Mouse (Mus musculus) forebrain, embryonic 12.5 days (tissue): ENCODE results near the gene Sap18b. TPM values are rescaled to one million over a fixed set of nuclear protein-coding genes. Genes with fewer than 3 reads are reported as not detected.
"Not testable (repeated sequence)": the region's sequence is repeated elsewhere in the genome, so short reads cannot be mapped to it uniquely, and the experiment has no call there.

ENCODE experiments used
- ATAC-seq: fragments of 200-750 bp; cut with Nextera tagmentation; 2 replicates; pipeline ENCODE4 v1.8.0; 2017; ENCODE audit warnings: moderate TSS enrichment; ENCODE audit not compliant: low FRiP score
- H3K27ac ChIP-seq: fragments of 300-500 bp; sonication (generic); 2 replicates; pipeline ENCODE4 v1.5.1; 2016; ENCODE audit warnings: mild to moderate bottlenecking
- H3K27me3 ChIP-seq: fragments of 300-500 bp; sonication (generic); 2 replicates; pipeline ENCODE4 v1.6.1; 2016; ENCODE audit warnings: mild to moderate bottlenecking
- H3K36me3 ChIP-seq: fragments of 300-500 bp; sonication (generic); replicated peaks from 2 replicates; pipeline ENCODE4 v1.6.1; 2016; ENCODE audit warnings: mild to moderate bottlenecking
- H3K4me1 ChIP-seq: fragments of 300-500 bp; sonication (generic); 2 replicates; pipeline ENCODE4 v1.6.1; 2016
- H3K4me2 ChIP-seq: fragments of 300-500 bp; sonication (generic); 2 replicates; pipeline ENCODE4 v1.6.1; 2016; ENCODE audit warnings: mild to moderate bottlenecking, moderate library complexity
- H3K4me3 ChIP-seq: fragments of 300-500 bp; sonication (generic); replicated peaks from 2 replicates; pipeline ENCODE4 v1.5.1; 2016; ENCODE audit warnings: mild to moderate bottlenecking
- H3K9ac ChIP-seq: fragments of 300-500 bp; sonication (generic); 2 replicates; pipeline ENCODE4 v1.6.1; 2016; ENCODE audit warnings: mild to moderate bottlenecking
- H3K9me3 ChIP-seq: fragments of 300-500 bp; sonication (generic); 2 replicates; pipeline ENCODE4 v1.6.1; 2016
- WGBS: fragments of 180-500 bp; shearing (Covaris S2); methylation state at CpG from one replicate; pipeline ENCODE4 v1.1.7; 2016; 5-methylcytosine and 5-hydroxymethylcytosine counted together
- polyA plus RNA-seq: library from polyadenylated mRNA; unstranded; fragments of >200 nt; fragmentation: Nextera tagmentation; extraction: Ambion mirVana; gene quantifications from 2 replicates; pipeline ENCODE4 v1.2.1, GENCODE M21; 2016

Gene Sap18b
- polyA plus RNA-seq, 1 experiment from 2014 or later: 368 TPM

DNA sequence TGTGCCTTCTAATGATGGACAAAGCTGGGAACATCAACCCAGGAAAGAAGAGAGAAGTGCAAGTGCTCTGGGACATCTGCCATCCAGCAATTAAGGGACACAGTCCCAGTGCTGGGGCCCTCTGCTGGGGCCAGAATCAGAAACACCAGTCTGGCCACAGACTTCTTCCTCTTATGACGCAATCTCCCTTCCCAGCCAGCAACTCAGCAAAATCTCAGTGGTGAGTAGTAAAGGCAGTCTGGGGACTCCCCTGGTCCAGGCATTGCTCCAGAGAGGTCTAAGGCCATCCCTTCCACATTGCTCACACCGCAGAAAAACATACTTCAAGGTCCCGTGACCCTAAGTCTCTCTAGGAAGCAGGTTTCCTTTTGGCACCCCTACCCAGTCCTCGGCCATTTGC is 27.1 kb downstream of the Sap18b start:
- H3K36me3 ChIP-seq: peaks cover 6% of the 10 kb centered on the region; the same call in 1 of the 2 replicates
- no peak overlapping the region for H3K27ac ChIP-seq
- peak overlapping the region; percentile 66 for H3K4me3 ChIP-seq
- ATAC-seq: no peak
- H3K9ac ChIP-seq: no peak overlapping the region
- no peaks in the 10 kb centered on the region for H3K9me3 ChIP-seq
- WGBS: 89% methylated on average over 4 of the region's 4 CpGs
- H3K4me2 ChIP-seq: peak overlapping the region; percentile 83
- no peaks in the 10 kb centered on the region for H3K27me3 ChIP-seq
- peaks cover 11% of the 10 kb centered on the region for H3K4me1 ChIP-seq

DNA sequence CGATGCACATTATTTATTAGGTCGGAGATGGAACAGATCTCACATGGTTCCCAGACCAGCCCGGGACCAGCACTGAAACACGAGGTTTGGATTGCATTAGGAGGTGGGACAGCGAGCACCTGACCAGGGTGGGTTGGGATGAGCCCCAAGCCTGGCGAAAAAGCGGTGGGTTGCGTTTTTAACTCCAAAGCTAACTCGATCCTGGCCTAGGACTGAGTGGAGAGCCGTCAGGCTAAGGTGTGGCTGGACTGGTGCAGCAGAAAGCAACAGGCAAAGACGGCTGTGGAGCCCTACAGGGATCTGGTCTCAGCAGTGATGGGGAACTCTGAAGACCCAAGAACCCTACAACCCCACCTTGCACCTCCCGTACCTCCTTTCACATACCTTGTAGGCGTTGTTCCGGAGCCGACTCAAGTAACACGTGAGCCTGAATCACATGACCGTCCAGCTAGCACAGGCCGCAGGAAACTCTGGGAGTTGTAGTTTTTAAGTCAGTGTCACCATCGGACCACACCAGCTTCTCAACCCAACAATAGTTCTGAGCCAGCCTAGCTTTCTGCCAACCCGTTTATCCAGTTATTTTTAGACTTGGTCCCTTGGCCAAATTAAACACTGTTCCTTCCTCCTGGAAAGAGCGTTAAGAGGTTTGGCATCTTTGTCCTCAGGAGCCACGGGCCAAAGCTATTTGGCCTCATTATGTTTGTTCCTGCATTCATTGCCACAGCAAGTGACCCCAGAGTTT is 28.1 kb downstream of the Sap18b start, which contains the start of gene Slc38a7:
Gene Slc38a7, minus strand, starts transcription at position 438 of the 742 bp plus-strand sequence.
- H3K4me3 ChIP-seq: peak within 1 kb of the TSS; percentile 66
- peak within 1 kb of the TSS; percentile 68 for H3K9ac ChIP-seq
- no peaks in the 10 kb centered on the region for H3K27me3 ChIP-seq
- 11% methylated on average over 22 of the region's 22 CpGs for WGBS
- no peak within 1 kb of the TSS for H3K27ac ChIP-seq
- H3K36me3 ChIP-seq: peaks cover 2% of the 10 kb centered on the region; the same call in 1 of the 2 replicates
- peak within 1 kb of the TSS; percentile 83 for H3K4me2 ChIP-seq
- H3K4me1 ChIP-seq: peaks cover 11% of the 10 kb centered on the region
- ATAC-seq: peak; percentile 97
- no peaks in the 10 kb centered on the region for H3K9me3 ChIP-seq

DNA sequence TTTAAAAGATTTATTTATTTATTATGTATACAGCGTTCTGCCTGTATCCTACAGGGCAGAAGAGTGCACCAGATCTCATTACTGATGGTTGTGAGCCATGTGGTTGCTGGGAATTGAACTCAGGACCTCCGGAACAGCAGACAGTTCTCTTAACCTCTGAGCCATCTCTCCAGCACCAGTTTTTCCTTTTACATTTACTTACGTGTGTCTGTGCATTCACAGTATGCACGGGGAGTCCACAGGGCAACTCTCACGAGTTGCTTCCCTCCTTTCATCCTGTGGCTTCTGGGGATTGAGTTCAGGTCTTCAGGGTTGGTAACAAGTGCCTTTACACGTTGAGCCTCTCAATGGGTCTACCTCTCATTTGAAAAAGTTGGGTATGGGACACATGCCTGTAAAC is 29.0 kb downstream of the Sap18b start:
- WGBS: 79% methylated on average over 6 of the region's 6 CpGs
- Histone ChIP-seq H3K27ac (no peak overlapping the region), H3K4me1 (peaks cover 11% of the 10 kb centered on the region), H3K4me3 (no peak overlapping the region), H3K36me3 (no peaks in the 10 kb centered on the region), H3K9me3 (no peaks in the 10 kb centered on the region), H3K4me2 (no peak overlapping the region), H3K27me3 (no peaks in the 10 kb centered on the region), H3K9ac (no peak overlapping the region)
- ATAC-seq: no peak

DNA sequence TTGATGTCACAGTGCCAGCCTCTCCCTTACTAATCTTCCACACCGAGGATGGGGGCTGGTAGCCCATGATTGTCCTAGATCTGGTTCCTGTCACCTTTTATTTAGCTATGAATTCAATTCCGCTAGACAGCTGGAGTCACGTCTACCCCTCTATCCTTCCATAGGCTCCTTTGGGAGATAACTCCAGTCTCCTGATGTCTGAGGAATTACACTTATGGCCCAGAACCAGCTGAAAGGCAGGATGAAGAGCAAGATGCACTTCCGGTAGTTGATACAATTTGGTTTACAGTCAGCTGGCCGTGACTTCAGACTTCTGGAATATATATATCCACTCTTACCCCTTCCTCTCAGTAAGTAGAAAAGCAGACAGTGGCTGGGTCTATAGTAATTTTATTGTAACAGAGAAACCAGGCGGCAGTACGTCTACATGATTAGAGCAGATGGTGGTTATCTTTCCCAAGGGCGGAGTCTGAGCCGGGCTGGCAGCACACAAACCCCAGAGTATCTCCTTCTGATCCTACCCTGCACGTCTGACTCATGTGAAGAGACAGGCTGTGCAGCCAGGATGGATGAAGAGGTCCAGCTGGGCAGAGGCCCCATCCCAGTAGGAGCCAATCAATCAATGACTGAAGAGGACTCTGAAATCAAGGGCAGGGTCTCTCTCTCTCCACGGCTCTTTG is 38.8 kb downstream of the Sap18b start:
- 93% methylated on average over 10 of the region's 11 CpGs for WGBS
- H3K36me3 ChIP-seq: peaks cover 41% of the 10 kb centered on the region
- not testable (repeated sequence) for H3K4me3 ChIP-seq

DNA sequence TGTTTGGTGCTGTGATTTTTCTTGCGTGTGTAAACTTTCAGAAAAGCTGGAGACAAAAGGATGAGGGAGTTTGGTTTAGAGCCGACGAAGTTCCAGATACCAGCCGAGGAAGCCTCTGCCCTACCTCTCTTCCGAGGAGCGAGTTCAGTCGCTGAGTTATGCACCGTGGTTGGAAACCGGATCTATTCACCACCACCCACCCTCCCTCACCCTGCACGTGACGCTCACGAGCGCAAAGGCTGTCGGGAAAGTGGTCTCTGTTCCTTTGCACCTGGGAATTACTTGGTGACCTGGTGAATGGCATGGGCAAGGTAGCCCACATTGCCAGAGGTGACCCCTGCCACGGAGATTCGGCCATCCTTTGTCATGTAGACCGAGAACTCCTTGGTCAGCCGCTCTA is 39.7 kb downstream of the Sap18b start:
- H3K4me1 ChIP-seq, H3K9ac ChIP-seq, H3K27me3 ChIP-seq, ATAC-seq, H3K4me2 ChIP-seq, H3K27ac ChIP-seq, H3K4me3 ChIP-seq, H3K9me3 ChIP-seq: not testable (repeated sequence)
- H3K36me3 ChIP-seq: peaks cover 49% of the 10 kb centered on the region
- 96% methylated on average over 18 of the region's 18 CpGs for WGBS

More for the DNA sequence above, 38.8 kb downstream of the Sap18b start:
- not testable (repeated sequence) for H3K4me1 ChIP-seq, H3K27me3 ChIP-seq, ATAC-seq, H3K4me2 ChIP-seq, H3K27ac ChIP-seq, H3K9ac ChIP-seq, H3K9me3 ChIP-seq

DNA sequence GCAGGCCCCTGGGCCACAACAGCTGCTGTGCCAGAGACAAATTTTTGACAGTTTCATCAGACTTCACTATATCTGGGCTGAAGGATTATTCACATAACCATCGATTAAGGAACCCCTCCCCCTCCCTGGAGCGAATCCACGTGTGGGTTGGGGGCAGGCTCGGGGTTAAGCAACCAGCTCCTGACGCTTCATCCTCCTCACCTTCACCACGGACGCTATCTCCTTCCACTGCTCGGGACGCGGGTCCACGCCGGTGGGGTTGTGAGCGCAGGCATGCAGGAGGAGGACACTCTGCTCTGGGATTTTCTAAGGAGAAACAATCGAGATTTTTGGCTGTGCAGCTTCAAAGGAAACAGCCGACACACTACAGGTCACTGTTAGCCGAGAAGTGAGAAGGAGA is 46.5 kb downstream of the Sap18b start:
- H3K36me3 ChIP-seq: peaks cover 94% of the 10 kb centered on the region

DNA sequence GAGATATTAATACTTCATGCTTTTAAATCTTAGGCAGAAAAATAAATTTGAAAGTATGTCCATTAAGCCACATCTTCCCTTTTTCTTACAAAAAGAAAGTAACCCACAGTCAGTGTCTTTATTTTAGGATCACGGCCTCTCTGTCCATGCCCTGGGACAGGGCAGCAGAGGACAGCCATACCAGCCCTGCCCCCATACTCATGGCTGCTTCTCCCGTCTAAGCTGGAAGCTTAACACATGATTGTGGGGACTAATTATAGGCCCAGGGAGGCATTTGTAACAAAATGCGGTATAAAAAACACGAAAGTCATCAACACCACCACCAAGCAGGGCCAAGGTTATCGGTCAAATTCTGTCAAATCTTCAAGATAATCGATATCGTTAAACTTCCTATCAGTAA is 50.1 kb downstream of the Sap18b start:
- Histone ChIP-seq H3K4me1 (peaks cover 20% of the 10 kb centered on the region), H3K27me3 (no peaks in the 10 kb centered on the region), H3K9ac (no peak overlapping the region), H3K4me2 (no peak overlapping the region), H3K27ac (no peak overlapping the region), H3K9me3 (no peaks in the 10 kb centered on the region), H3K4me3 (no peak overlapping the region), H3K36me3 (peaks cover 69% of the 10 kb centered on the region)
- ATAC-seq: no peak
- WGBS: 96% methylated on average over 7 of the region's 7 CpGs

More for the DNA sequence above, 46.5 kb downstream of the Sap18b start:
- Histone ChIP-seq H3K4me2 (no peak overlapping the region), H3K9me3 (no peaks in the 10 kb centered on the region), H3K4me3 (no peak overlapping the region), H3K27me3 (no peaks in the 10 kb centered on the region), H3K9ac (no peak overlapping the region), H3K4me1 (no peaks in the 10 kb centered on the region), H3K27ac (no peak overlapping the region)
- WGBS: 94% methylated on average over 16 of the region's 16 CpGs
- ATAC-seq: no peak

Other genes with a start within 250 kb of the Sap18b start
- not detected in 2 replicates for gene Prss54, start 249.0 kb upstream of the Sap18b start, polyA plus RNA-seq
- 27.6 and 28.5 TPM in 2 replicates for gene Gins3, start 191.9 kb upstream of the Sap18b start, polyA plus RNA-seq
- 61.1 and 62.5 TPM in 2 replicates for gene Ndrg4, start 148.4 kb upstream of the Sap18b start, polyA plus RNA-seq
- 26.2 and 33.0 TPM in 2 replicates for gene Setd6, start 109.5 kb upstream of the Sap18b start, polyA plus RNA-seq
- 92.0 and 105 TPM in 2 replicates for gene Cnot1, start 17.9 kb upstream of the Sap18b start, polyA plus RNA-seq
- 19.4 and 21.3 TPM in 2 replicates for gene Slc38a7, start 28.2 kb downstream of the Sap18b start, polyA plus RNA-seq
- 167 and 176 TPM in 2 replicates for gene Got2, start 63.2 kb downstream of the Sap18b start, polyA plus RNA-seq